Mouse (Mus musculus): ENCODE data around the gene Mex3d. TPM values are rescaled to one million over a fixed set of nuclear protein-coding genes. Genes with fewer than 3 reads are reported as not detected.

Gene Mex3d
- polyA plus RNA-seq, 1 experiment from 2014 or later = 7.7 TPM

DNA sequence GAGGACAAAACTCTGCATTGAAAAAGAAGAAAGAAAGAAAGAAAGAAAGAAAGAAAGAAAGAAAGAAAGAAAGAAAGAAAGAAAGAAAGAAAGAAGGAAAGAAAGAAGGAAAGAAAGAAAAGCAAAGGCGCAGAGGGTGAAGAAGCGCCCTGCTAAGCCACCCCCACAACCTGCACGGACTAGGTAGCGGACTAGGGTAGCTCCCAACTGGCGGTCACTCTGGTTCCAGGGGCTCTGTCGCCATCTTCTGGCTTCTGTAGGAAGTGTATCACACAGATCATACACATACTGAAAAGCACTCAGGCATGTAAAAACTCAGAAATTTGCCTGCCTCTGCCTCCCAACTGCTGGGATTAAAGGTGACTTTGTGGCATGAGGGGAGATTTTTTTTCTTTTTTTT is 13.4 kb downstream of the Mex3d start:
- Histone ChIP-seq H3K4me1 (ENCODE audit: control insufficient read depth, insufficient read depth, low read length) (no peaks in the 10 kb centered on the region), H3K9ac (replicated peaks; ENCODE audit: low read depth, low read length) (no peak overlapping the region), H3K9me3 (ENCODE audit: control insufficient read depth, low read depth, low read length) (no peaks in the 10 kb centered on the region), H3K4me3 (ENCODE audit: low read depth, low read length) (no peak overlapping the region), H3K27ac (ENCODE audit: low read length) (no peak overlapping the region), H3K36me3 (ENCODE audit: control insufficient read depth, insufficient read depth, low read length) (no peaks in the 10 kb centered on the region), H3K27me3 (ENCODE audit: control insufficient read depth, insufficient read depth, low read length) (no peaks in the 10 kb centered on the region), H3K4me2 (replicated peaks; ENCODE audit: low read depth, low read length) (no peak overlapping the region)
- 17% methylated on average over 6 of the region's 6 CpGs for whole genome bisulfite sequencing
- no peak; the same call in 1 of the 2 replicates for ATAC-seq (ENCODE audit: insufficient number of reproducible peaks, insufficient read depth, low FRiP score, low read depth)

- 83% methylated on average over 6 of the region's 6 CpGs for WGBS
- H3K27me3 ChIP-seq (ENCODE audit: control insufficient read depth, insufficient read depth, low read length) = no peaks in the 10 kb centered on the region
Observed at GRCm38 (mm10) chr10:80372706-80373105, 14.8 kb downstream of the Mex3d start.

GRCm38 (mm10) chr10:80371983-80372382 is 15.5 kb downstream of the Mex3d start:
- Histone ChIP-seq H3K27me3 (ENCODE audit: control insufficient read depth, insufficient read depth, low read length) (no peaks in the 10 kb centered on the region), H3K9ac (replicated peaks; ENCODE audit: low read depth, low read length) (no peak overlapping the region), H3K4me3 (ENCODE audit: low read depth, low read length) (0 out of 2 replicates have a peak overlapping the region, but pooled peaks have one; percentile 7), H3K36me3 (ENCODE audit: control insufficient read depth, insufficient read depth, low read length) (no peaks in the 10 kb centered on the region), H3K4me2 (replicated peaks; ENCODE audit: low read depth, low read length) (0 out of 2 replicates have a peak overlapping the region, but pooled peaks have one; percentile 13), H3K27ac (ENCODE audit: low read length) (no peak overlapping the region), H3K4me1 (ENCODE audit: control insufficient read depth, insufficient read depth, low read length) (no peaks in the 10 kb centered on the region), H3K9me3 (ENCODE audit: control insufficient read depth, low read depth, low read length) (no peaks in the 10 kb centered on the region)
- no peak for ATAC-seq (ENCODE audit: insufficient number of reproducible peaks, insufficient read depth, low FRiP score, low read depth)
- WGBS = 53% methylated on average over 9 of the region's 9 CpGs

More at GRCm38 (mm10) chr10:80372706-80373105, 14.8 kb downstream of the Mex3d start:
- H3K9me3 ChIP-seq (ENCODE audit: control insufficient read depth, low read depth, low read length) = no peaks in the 10 kb centered on the region
- no peaks in the 10 kb centered on the region for H3K4me1 ChIP-seq (ENCODE audit: control insufficient read depth, insufficient read depth, low read length)
- H3K4me2 ChIP-seq (replicated peaks; ENCODE audit: low read depth, low read length) = no peak overlapping the region
- ATAC-seq (ENCODE audit: insufficient number of reproducible peaks, insufficient read depth, low FRiP score, low read depth) = no peak
- H3K9ac ChIP-seq (replicated peaks; ENCODE audit: low read depth, low read length) = no peak overlapping the region
- no peak overlapping the region for H3K4me3 ChIP-seq (ENCODE audit: low read depth, low read length)
- no peak overlapping the region for H3K27ac ChIP-seq (ENCODE audit: low read length)
- no peaks in the 10 kb centered on the region for H3K36me3 ChIP-seq (ENCODE audit: control insufficient read depth, insufficient read depth, low read length)

GRCm38 (mm10) chr10:80371411-80371966 is 16.0 kb downstream of the Mex3d start:
- peak; percentile 66; the same call in 1 of the 2 replicates for ATAC-seq (ENCODE audit: insufficient number of reproducible peaks, insufficient read depth, low FRiP score, low read depth)
- Histone ChIP-seq H3K4me2 (replicated peaks; ENCODE audit: low read depth, low read length) (peak overlapping the region; percentile 13; the same call in 1 of the 2 replicates), H3K9me3 (ENCODE audit: control insufficient read depth, low read depth, low read length) (no peaks in the 10 kb centered on the region), H3K9ac (replicated peaks; ENCODE audit: low read depth, low read length) (no peak overlapping the region), H3K27me3 (ENCODE audit: control insufficient read depth, insufficient read depth, low read length) (no peaks in the 10 kb centered on the region), H3K4me1 (ENCODE audit: control insufficient read depth, insufficient read depth, low read length) (no peaks in the 10 kb centered on the region), H3K27ac (ENCODE audit: low read length) (no peak overlapping the region), H3K36me3 (ENCODE audit: control insufficient read depth, insufficient read depth, low read length) (no peaks in the 10 kb centered on the region), H3K4me3 (ENCODE audit: low read depth, low read length) (peak overlapping the region; percentile 7; the same call in 1 of the 2 replicates)
- WGBS = 4% methylated on average over 12 of the region's 12 CpGs

DNA sequence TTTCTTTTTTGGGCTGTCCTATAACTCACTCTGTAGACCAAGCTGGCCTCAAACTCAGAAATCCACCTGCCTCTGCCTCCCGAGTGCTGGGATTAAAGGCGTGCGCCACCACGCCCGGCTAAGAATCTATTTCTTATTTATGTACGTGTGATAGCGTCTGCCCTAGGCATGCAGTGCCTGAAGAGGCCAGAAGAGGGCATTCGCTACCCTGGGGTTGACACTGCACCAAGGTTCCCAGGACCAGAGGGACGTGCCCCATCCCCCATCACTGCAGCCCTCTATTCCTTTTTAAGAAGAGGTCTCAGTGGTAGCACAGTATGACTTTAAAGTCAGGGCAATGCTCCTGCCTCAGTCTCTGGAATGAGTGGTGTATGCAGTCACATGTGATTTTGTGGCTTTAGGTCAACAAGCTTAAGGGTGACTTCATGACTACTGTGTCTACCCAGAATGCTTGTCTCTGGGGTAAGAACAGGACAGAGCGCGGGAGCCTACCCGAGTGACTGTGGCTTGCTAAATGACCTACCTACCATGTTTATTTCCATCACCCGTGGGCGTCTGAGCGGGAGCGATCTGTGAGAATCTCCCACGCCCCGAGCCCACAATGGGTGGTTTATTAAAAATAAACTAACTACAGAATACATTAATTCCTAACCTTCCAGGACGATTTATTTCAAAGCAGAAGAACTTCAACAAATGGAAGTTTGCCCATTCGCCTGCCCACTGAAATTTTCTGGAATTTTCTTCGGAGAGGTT is 17.3 kb downstream of the Mex3d start:
- WGBS = 80% methylated on average over 21 of the region's 21 CpGs
- Histone ChIP-seq H3K27me3 (ENCODE audit: control insufficient read depth, insufficient read depth, low read length) (no peaks in the 10 kb centered on the region), H3K9me3 (ENCODE audit: control insufficient read depth, low read depth, low read length) (no peaks in the 10 kb centered on the region), H3K4me3 (ENCODE audit: low read depth, low read length) (no peak overlapping the region), H3K4me1 (ENCODE audit: control insufficient read depth, insufficient read depth, low read length) (no peaks in the 10 kb centered on the region), H3K27ac (ENCODE audit: low read length) (no peak overlapping the region), H3K36me3 (ENCODE audit: control insufficient read depth, insufficient read depth, low read length) (no peaks in the 10 kb centered on the region), H3K4me2 (replicated peaks; ENCODE audit: low read depth, low read length) (no peak overlapping the region), H3K9ac (replicated peaks; ENCODE audit: low read depth, low read length) (no peak overlapping the region)
- no peak for ATAC-seq (ENCODE audit: insufficient number of reproducible peaks, insufficient read depth, low FRiP score, low read depth)

DNA sequence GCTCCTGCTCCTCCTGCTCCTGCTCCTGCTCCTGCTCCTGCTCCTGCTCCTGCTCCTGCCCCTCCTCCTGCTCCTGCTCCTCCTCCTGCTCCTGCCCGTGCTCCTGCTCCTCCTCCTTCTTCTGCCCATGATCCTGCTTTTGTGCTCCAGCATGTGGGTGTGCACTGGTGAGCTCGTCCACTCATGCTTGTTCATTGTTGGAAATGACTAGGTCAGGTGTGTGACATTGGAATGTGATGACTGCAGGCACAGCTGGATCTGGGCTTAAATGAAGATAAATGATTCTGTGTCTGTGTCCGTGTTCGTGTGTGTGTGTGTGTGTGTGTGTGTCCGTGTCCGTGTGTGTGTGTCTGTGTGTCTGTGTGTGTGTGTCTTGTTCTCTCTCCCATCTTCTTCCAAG is 19.1 kb downstream of the Mex3d start:
- no peaks in the 10 kb centered on the region for H3K4me1 ChIP-seq (ENCODE audit: control insufficient read depth, insufficient read depth, low read length)
- no peak for ATAC-seq (ENCODE audit: insufficient number of reproducible peaks, insufficient read depth, low FRiP score, low read depth)
- no peaks in the 10 kb centered on the region for H3K36me3 ChIP-seq (ENCODE audit: control insufficient read depth, insufficient read depth, low read length)
- H3K9ac ChIP-seq (replicated peaks; ENCODE audit: low read depth, low read length) = no peak overlapping the region
- no peaks in the 10 kb centered on the region for H3K9me3 ChIP-seq (ENCODE audit: control insufficient read depth, low read depth, low read length)
- no peaks in the 10 kb centered on the region for H3K27me3 ChIP-seq (ENCODE audit: control insufficient read depth, insufficient read depth, low read length)
- WGBS = 81% methylated on average over 6 of the region's 6 CpGs
- no peak overlapping the region for H3K27ac ChIP-seq (ENCODE audit: low read length)
- no peak overlapping the region for H3K4me3 ChIP-seq (ENCODE audit: low read depth, low read length)
- H3K4me2 ChIP-seq (replicated peaks; ENCODE audit: low read depth, low read length) = no peak overlapping the region

- no peaks in the 10 kb centered on the region for H3K4me1 ChIP-seq (ENCODE audit: control insufficient read depth, insufficient read depth, low read length)
- H3K9me3 ChIP-seq (ENCODE audit: control insufficient read depth, low read depth, low read length) = no peaks in the 10 kb centered on the region
- ATAC-seq (ENCODE audit: insufficient number of reproducible peaks, insufficient read depth, low FRiP score, low read depth) = no peak
- no peak overlapping the region for H3K4me2 ChIP-seq (replicated peaks; ENCODE audit: low read depth, low read length)
- no peak overlapping the region for H3K9ac ChIP-seq (replicated peaks; ENCODE audit: low read depth, low read length)
- no peak overlapping the region for H3K4me3 ChIP-seq (ENCODE audit: low read depth, low read length)
- no peaks in the 10 kb centered on the region for H3K36me3 ChIP-seq (ENCODE audit: control insufficient read depth, insufficient read depth, low read length)
- no peaks in the 10 kb centered on the region for H3K27me3 ChIP-seq (ENCODE audit: control insufficient read depth, insufficient read depth, low read length)
- WGBS = 61% methylated on average over 5 of the region's 5 CpGs
- no peak overlapping the region for H3K27ac ChIP-seq (ENCODE audit: low read length)
Observed at GRCm38 (mm10) chr10:80367954-80368353, 19.5 kb downstream of the Mex3d start.

DNA sequence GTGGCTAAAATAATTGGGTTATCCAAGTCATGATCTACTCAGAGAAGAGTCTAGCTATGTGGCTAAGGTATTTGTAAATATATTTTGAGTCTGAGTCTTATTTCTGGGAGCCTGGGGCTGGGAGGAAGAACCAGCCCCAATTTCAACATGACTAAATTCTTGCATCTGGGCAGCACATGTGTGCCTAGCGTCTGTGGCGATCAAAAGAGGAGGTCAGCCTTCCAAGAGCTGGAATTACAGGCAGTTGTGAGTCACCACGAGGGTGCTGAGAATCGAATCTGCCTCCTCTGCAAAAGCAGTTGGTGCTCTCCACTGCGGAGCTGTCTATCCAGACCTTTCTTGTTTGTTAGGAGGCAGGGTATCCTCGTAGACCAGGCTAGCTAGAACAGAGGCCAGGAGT is 21.7 kb downstream of the Mex3d start:
- H3K4me2 ChIP-seq (replicated peaks; ENCODE audit: low read depth, low read length) = no peak overlapping the region
- H3K27ac ChIP-seq (ENCODE audit: low read length) = no peak overlapping the region
- H3K4me3 ChIP-seq (ENCODE audit: low read depth, low read length) = no peak overlapping the region
- H3K9ac ChIP-seq (replicated peaks; ENCODE audit: low read depth, low read length) = no peak overlapping the region
- WGBS = 62% methylated on average over 6 of the region's 6 CpGs
- no peaks in the 10 kb centered on the region for H3K27me3 ChIP-seq (ENCODE audit: control insufficient read depth, insufficient read depth, low read length)
- no peaks in the 10 kb centered on the region for H3K9me3 ChIP-seq (ENCODE audit: control insufficient read depth, low read depth, low read length)
- no peaks in the 10 kb centered on the region for H3K36me3 ChIP-seq (ENCODE audit: control insufficient read depth, insufficient read depth, low read length)
- H3K4me1 ChIP-seq (ENCODE audit: control insufficient read depth, insufficient read depth, low read length) = no peaks in the 10 kb centered on the region
- ATAC-seq (ENCODE audit: insufficient number of reproducible peaks, insufficient read depth, low FRiP score, low read depth) = no peak

Data from stomach, embryonic 14.5 days (tissue).